Mouse (Mus musculus) midbrain, embryonic 12.5 days (tissue): ENCODE results near the gene Zeb2. TPM values are rescaled to one million over a fixed set of nuclear protein-coding genes. Genes with fewer than 3 reads are reported as not detected.

Experiments used
- ATAC-seq: fragments of 200-750 bp; cut with Nextera tagmentation; 2 replicates; pipeline ENCODE4 v1.8.0; 2017; ENCODE audit warnings: low read depth, moderate TSS enrichment, moderate library complexity; ENCODE audit not compliant: low FRiP score
- H3K27ac ChIP-seq: fragments of 300-500 bp; sonication (generic); replicated peaks from 2 replicates; pipeline ENCODE4 v1.5.1; 2016; ENCODE audit warnings: mild to moderate bottlenecking
- H3K27me3 ChIP-seq: fragments of 300-500 bp; sonication (generic); 2 replicates; pipeline ENCODE4 v1.6.1; 2016; ENCODE audit warnings: mild to moderate bottlenecking
- H3K36me3 ChIP-seq: fragments of 300-500 bp; sonication (generic); 2 replicates; pipeline ENCODE4 v1.6.1; 2016
- H3K4me1 ChIP-seq: fragments of 300-500 bp; sonication (generic); 2 replicates; pipeline ENCODE4 v1.6.1; 2016
- H3K4me2 ChIP-seq: fragments of 300-500 bp; sonication (generic); replicated peaks from 2 replicates; pipeline ENCODE4 v1.6.1; 2016; ENCODE audit warnings: mild to moderate bottlenecking, moderate library complexity
- H3K4me3 ChIP-seq: fragments of 300-500 bp; sonication (generic); 2 replicates; pipeline ENCODE4 v1.5.1; 2016; ENCODE audit warnings: mild to moderate bottlenecking
- H3K9ac ChIP-seq: fragments of 300-500 bp; sonication (generic); replicated peaks from 2 replicates; pipeline ENCODE4 v1.6.1; 2016; ENCODE audit warnings: mild to moderate bottlenecking, moderate library complexity
- H3K9me3 ChIP-seq: fragments of 300-500 bp; sonication (generic); 2 replicates; pipeline ENCODE4 v1.6.1; 2016; ENCODE audit warnings: mild to moderate bottlenecking
- WGBS: fragments of 180-500 bp; shearing (Covaris S2); methylation state at CpG from one replicate; pipeline ENCODE4 v1.1.7; 2016; 5-methylcytosine and 5-hydroxymethylcytosine counted together
- polyA plus RNA-seq: library from polyadenylated mRNA; unstranded; fragments of >200 nt; fragmentation: Nextera tagmentation; extraction: Ambion mirVana; gene quantifications from 2 replicates; pipeline ENCODE4 v1.2.1, GENCODE M21; 2016

The Zeb2 gene
- polyA plus RNA-seq, 1 experiment from 2014 or later = 68.7 TPM

DNA sequence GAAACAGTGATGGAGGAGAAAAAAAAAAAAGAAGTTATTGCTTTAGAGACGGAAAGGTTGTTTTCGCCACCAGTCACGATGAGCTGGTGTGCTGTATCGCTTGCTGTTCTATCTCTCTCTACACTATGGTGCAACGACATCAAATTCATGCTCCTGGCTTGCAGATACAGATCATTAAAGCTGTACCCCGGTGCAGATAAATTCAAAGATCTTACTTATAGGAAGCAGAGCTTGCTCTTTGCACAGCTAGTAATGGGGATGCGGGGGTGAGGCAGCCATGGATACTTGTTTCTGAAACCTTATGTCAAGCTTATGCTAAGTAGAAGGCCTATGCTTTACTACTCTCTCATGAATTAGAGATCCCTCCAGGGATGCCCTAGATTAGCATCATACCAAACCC is 23.7 kb downstream of the Zeb2 start:
- WGBS = 80% methylated on average over 7 of the region's 7 CpGs
- peaks cover 78% of the 10 kb centered on the region for H3K4me1 ChIP-seq
- no peak for ATAC-seq

GRCm38 (mm10) chr2:45092654-45093053 is 24.5 kb downstream of the Zeb2 start:
- Histone ChIP-seq H3K4me1 (peaks cover 80% of the 10 kb centered on the region), H3K27me3 (no peaks in the 10 kb centered on the region), H3K9ac (no peak overlapping the region), H3K4me3 (no peak overlapping the region), H3K4me2 (no peak overlapping the region), H3K36me3 (peaks cover 6% of the 10 kb centered on the region; the same call in 1 of the 2 replicates), H3K27ac (no peak overlapping the region), H3K9me3 (no peaks in the 10 kb centered on the region)
- no peak for ATAC-seq
- WGBS = 78% methylated on average over 5 of the region's 5 CpGs

More for the DNA sequence above, 23.7 kb downstream of the Zeb2 start:
- peaks cover 6% of the 10 kb centered on the region; the same call in 1 of the 2 replicates for H3K36me3 ChIP-seq
- H3K4me3 ChIP-seq = no peak overlapping the region
- peak overlapping the region; percentile 11; the same call in 1 of the 2 replicates for H3K27ac ChIP-seq
- no peaks in the 10 kb centered on the region for H3K27me3 ChIP-seq
- no peak overlapping the region for H3K4me2 ChIP-seq
- H3K9me3 ChIP-seq = no peaks in the 10 kb centered on the region
- no peak overlapping the region for H3K9ac ChIP-seq

- H3K4me2 ChIP-seq = no peak overlapping the region
- H3K27ac ChIP-seq = no peak overlapping the region
- H3K4me1 ChIP-seq = peaks cover 63% of the 10 kb centered on the region
- H3K9ac ChIP-seq = no peak overlapping the region
- no peaks in the 10 kb centered on the region for H3K9me3 ChIP-seq
- H3K27me3 ChIP-seq = no peaks in the 10 kb centered on the region
- no peak overlapping the region for H3K4me3 ChIP-seq
- ATAC-seq = no peak
- H3K36me3 ChIP-seq = peaks cover 6% of the 10 kb centered on the region; the same call in 1 of the 2 replicates
- WGBS = 89% methylated on average over 8 of the region's 8 CpGs
Observed at GRCm38 (mm10) chr2:45090529-45091297, 26.5 kb downstream of the Zeb2 start.

DNA sequence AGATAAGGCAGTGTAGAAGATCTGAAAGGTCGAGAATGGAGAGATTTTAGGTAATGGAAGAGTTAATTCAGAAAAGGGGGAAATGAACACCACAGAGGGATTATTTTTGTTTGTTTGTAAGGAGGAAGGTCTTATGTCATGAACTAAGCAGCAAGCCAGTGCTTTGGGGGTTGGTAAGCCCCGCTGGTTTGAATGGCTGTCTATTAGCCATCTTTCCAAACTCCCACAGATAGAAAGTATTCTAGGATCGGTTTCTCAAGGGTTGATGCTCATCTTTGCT is 28.0 kb downstream of the Zeb2 start:
- WGBS = 25% methylated on average over 3 of the region's 3 CpGs

GRCm38 (mm10) chr2:45088435-45089250 is 28.6 kb downstream of the Zeb2 start:
- no peaks in the 10 kb centered on the region for H3K27me3 ChIP-seq
- no peak overlapping the region for H3K4me3 ChIP-seq
- H3K27ac ChIP-seq = peak overlapping the region; percentile 75
- peaks cover 45% of the 10 kb centered on the region for H3K4me1 ChIP-seq
- H3K9me3 ChIP-seq = no peaks in the 10 kb centered on the region
- peaks cover 6% of the 10 kb centered on the region; the same call in 1 of the 2 replicates for H3K36me3 ChIP-seq
- ATAC-seq = peak; percentile 61; the same call in 1 of the 2 replicates
- WGBS = 16% methylated on average over 15 of the region's 15 CpGs
- H3K4me2 ChIP-seq = peak overlapping the region; percentile 38
- H3K9ac ChIP-seq = 0 out of 2 replicates have a peak overlapping the region, but pooled peaks have one; percentile 24

More for the DNA sequence above, 28.0 kb downstream of the Zeb2 start:
- Histone ChIP-seq H3K9me3 (no peaks in the 10 kb centered on the region), H3K27ac (peak overlapping the region; percentile 75), H3K4me3 (no peak overlapping the region), H3K36me3 (peaks cover 6% of the 10 kb centered on the region; the same call in 1 of the 2 replicates), H3K4me2 (peak overlapping the region; percentile 38; the same call in 1 of the 2 replicates), H3K9ac (no peak overlapping the region), H3K27me3 (no peaks in the 10 kb centered on the region), H3K4me1 (peaks cover 48% of the 10 kb centered on the region)
- ATAC-seq = no peak

DNA sequence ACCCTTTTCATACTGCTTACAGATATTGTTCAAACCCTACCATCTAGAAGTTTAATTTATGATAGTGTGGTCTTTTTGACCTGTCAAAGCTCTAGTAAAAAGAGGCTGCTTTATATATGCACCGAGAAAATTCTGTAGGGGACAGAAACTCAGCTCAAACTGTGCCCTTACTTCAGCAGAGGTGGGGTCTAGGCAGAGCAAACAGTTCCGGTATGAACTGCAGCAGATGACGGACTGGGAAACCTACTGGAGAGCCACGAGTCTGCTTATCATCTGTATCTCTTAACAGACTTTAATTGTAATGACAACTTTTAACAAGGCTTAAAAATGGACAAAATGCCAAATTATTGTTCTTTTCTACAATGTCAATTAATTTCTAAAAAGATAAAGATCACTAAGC is 30.0 kb downstream of the Zeb2 start:
- Histone ChIP-seq H3K9me3 (no peaks in the 10 kb centered on the region), H3K4me3 (no peak overlapping the region), H3K4me2 (peak overlapping the region; percentile 7; the same call in 1 of the 2 replicates), H3K9ac (no peak overlapping the region), H3K36me3 (peaks cover 6% of the 10 kb centered on the region; the same call in 1 of the 2 replicates), H3K27me3 (no peaks in the 10 kb centered on the region), H3K4me1 (peaks cover 51% of the 10 kb centered on the region), H3K27ac (no peak overlapping the region)
- 41% methylated on average over 4 of the region's 4 CpGs for WGBS
- ATAC-seq = no peak

DNA sequence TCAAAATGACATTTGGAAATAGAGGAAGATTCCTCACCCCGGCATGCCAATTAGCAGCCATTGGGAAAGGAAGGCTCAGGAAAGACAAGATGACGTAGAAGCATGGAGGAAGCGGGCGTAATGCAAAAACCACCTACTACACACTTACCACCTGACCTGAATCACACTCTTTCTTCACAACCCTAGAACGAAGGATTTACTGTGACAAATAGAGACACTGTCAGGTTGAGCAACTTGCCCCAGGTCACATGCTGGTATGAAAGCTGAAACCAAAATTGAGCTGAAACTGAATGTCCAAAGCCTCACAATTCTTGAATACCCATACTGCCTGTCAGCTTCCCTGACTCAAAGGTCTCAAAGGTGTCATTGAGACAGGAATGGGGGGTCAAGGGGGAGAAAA is 31.5 kb downstream of the Zeb2 start:
- Histone ChIP-seq H3K27me3 (no peaks in the 10 kb centered on the region), H3K36me3 (no peaks in the 10 kb centered on the region), H3K9me3 (no peaks in the 10 kb centered on the region), H3K4me1 (peaks cover 51% of the 10 kb centered on the region), H3K27ac (no peak overlapping the region), H3K9ac (no peak overlapping the region), H3K4me2 (no peak overlapping the region), H3K4me3 (no peak overlapping the region)
- no peak for ATAC-seq
- WGBS = 89% methylated on average over 5 of the region's 5 CpGs

- Histone ChIP-seq H3K4me1 (peaks cover 27% of the 10 kb centered on the region), H3K9me3 (no peaks in the 10 kb centered on the region), H3K4me3 (no peak overlapping the region), H3K27me3 (no peaks in the 10 kb centered on the region), H3K27ac (no peak overlapping the region), H3K36me3 (no peaks in the 10 kb centered on the region), H3K9ac (no peak overlapping the region), H3K4me2 (no peak overlapping the region)
- ATAC-seq = no peak
- 53% methylated on average over 10 of the region's 10 CpGs for WGBS
Observed at GRCm38 (mm10) chr2:45083042-45083441, 34.2 kb downstream of the Zeb2 start.

- H3K9ac ChIP-seq = no peak overlapping the region
- no peak overlapping the region for H3K4me3 ChIP-seq
- no peak overlapping the region for H3K27ac ChIP-seq
- WGBS = 65% methylated on average over 4 of the region's 4 CpGs
- no peaks in the 10 kb centered on the region for H3K27me3 ChIP-seq
- no peak overlapping the region for H3K4me2 ChIP-seq
- H3K36me3 ChIP-seq = peaks cover 11% of the 10 kb centered on the region
- H3K9me3 ChIP-seq = no peaks in the 10 kb centered on the region
- ATAC-seq = no peak
- H3K4me1 ChIP-seq = peaks cover 22% of the 10 kb centered on the region
Observed at GRCm38 (mm10) chr2:45081559-45081958, 35.6 kb downstream of the Zeb2 start.

DNA sequence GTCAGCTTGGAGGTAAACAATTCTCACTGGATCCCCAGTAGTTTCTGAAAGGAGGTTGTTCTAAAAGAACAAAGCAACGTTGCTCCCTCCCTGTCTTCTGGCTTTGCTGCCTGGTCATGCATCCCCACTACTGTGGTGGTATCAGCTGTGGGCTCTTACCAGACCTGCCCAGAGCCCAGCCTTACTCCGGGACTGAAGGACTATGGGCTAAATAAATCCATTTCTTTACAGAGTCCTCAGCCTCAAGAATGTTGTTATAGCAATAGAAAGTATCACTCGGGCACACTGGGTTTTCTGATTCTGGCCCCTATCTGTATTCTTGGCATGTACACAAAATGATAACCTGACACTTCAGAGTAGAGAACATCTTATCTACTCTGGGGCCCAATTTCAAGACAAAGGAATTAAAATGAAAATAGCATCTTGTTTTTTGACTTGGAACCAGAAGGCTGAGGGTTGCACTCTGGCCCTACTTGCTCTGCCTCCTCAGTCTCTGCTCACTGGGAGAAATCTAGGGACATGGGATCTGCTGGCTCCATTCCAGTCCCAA is 39.2 kb downstream of the Zeb2 start:
- H3K4me3 ChIP-seq = no peak overlapping the region
- H3K4me1 ChIP-seq = peaks cover 25% of the 10 kb centered on the region
- 60% methylated on average over 3 of the region's 3 CpGs for whole genome bisulfite sequencing

GRCm38 (mm10) chr2:45077383-45077782 is 39.8 kb downstream of the Zeb2 start:
- Histone ChIP-seq H3K4me2 (no peak overlapping the region), H3K4me3 (no peak overlapping the region), H3K27ac (no peak overlapping the region), H3K9ac (no peak overlapping the region), H3K4me1 (peaks cover 25% of the 10 kb centered on the region), H3K27me3 (no peaks in the 10 kb centered on the region), H3K36me3 (peaks cover 11% of the 10 kb centered on the region), H3K9me3 (no peaks in the 10 kb centered on the region)
- ATAC-seq = no peak
- 89% methylated on average over 5 of the region's 5 CpGs for WGBS

More for the DNA sequence above, 39.2 kb downstream of the Zeb2 start:
- H3K9ac ChIP-seq = no peak overlapping the region
- ATAC-seq = no peak
- no peaks in the 10 kb centered on the region for H3K27me3 ChIP-seq
- H3K27ac ChIP-seq = no peak overlapping the region
- H3K4me2 ChIP-seq = no peak overlapping the region
- H3K9me3 ChIP-seq = no peaks in the 10 kb centered on the region
- H3K36me3 ChIP-seq = peaks cover 11% of the 10 kb centered on the region

GRCm38 (mm10) chr2:45073025-45073424 is 44.2 kb downstream of the Zeb2 start:
- Histone ChIP-seq H3K4me1 (peaks cover 42% of the 10 kb centered on the region), H3K27me3 (no peaks in the 10 kb centered on the region)
- ATAC-seq = peak; percentile 69; the same call in 1 of the 2 replicates

More at GRCm38 (mm10) chr2:45073025-45073424, 44.2 kb downstream of the Zeb2 start:
- H3K27ac ChIP-seq = no peak overlapping the region
- 16% methylated on average over 6 of the region's 6 CpGs for WGBS
- no peak overlapping the region for H3K4me3 ChIP-seq
- H3K4me2 ChIP-seq = no peak overlapping the region
- H3K9me3 ChIP-seq = no peaks in the 10 kb centered on the region
- H3K36me3 ChIP-seq = peaks cover 11% of the 10 kb centered on the region
- no peak overlapping the region for H3K9ac ChIP-seq
